Mouse (Mus musculus): ENCODE data around the gene Cubn. TPM values are rescaled to one million over a fixed set of nuclear protein-coding genes. Genes with fewer than 3 reads are reported as not detected.

Gene Cubn
- total RNA-seq, 2 experiments from 2014 or later: 0.22 to 0.32 TPM

- peak; percentile 93 to 95 for DNase-seq (ENCODE audit: low spot score in 2 of 2)
- intact Hi-C loops (cut with DNase I): loop anchor here (10.0 kb wide), 2 partner anchors 783 to 1023 kb away; partner anchors contain the start of gene Hacd1
These were observed 220.3 kb downstream of the Cubn start, which contains the start of gene Rsu1 for GRCm38 (mm10) chr2:13271165-13271957. Gene Rsu1, minus strand, starts transcription at chr2:13271415.

GRCm38 (mm10) chr2:13270736-13271135 lies 220.9 kb downstream of the Cubn start:
- DNase-seq (ENCODE audit: low spot score in 2 of 2): no peak
- intact Hi-C loops (cut with DNase I): loop anchor here (10.0 kb wide), 2 partner anchors 784 to 1024 kb away; partner anchors contain the start of gene Hacd1

- DNase-seq (ENCODE audit: low spot score in 2 of 2): peak in 1 of 2 experiments; percentile 1
- intact Hi-C loops (cut with DNase I): no loop called here
These were observed 222.8 kb downstream of the Cubn start for GRCm38 (mm10) chr2:13268681-13269293.

DNA sequence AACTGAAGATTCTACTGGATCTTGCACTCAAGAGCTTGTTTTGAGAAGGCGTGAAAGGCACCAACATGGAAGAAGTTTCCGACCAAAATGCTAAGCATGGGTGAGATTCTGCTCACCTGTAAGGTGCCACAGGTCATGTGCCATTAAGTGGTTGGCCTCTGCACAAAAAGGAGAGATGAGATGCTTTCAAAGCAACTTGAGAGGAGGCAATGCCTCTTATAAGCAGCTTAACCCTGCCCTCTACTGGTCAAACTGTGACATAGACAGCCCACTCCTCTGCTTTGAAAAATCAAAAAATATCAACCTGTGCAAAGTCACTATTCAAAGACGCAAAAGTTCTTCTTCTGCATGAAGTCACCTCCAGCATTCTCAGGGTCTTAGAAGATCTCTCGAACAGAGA lies 226.7 kb downstream of the Cubn start:
- DNase-seq (ENCODE audit: low spot score in 2 of 2): no peak
- intact Hi-C loops (cut with DNase I): loop anchor here (5.0 kb wide), 1 partner anchor 828 kb away; no protein-coding TSS in a partner anchor

DNA sequence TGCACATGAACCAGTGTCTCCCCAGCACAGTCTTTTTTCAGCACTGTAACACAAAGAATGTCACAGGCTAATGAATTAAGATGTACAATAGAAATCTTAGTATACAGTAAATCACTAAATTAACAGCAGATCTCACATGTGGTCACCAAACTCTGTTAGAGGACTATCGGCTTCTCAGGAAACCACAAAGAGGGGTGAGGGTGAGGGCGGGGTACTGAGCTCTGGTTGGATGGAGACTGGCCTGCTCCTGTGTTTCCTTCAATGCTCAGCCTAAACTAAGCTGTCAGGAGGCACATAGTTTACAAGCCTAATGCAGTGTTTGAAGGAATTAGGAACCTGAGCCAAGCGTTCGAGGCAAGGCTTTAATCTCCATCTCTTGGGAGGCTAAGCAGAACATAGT lies 228.5 kb downstream of the Cubn start:
- intact Hi-C loops (cut with DNase I): loop anchor here (5.0 kb wide), 1 partner anchor 826 kb away; no protein-coding TSS in a partner anchor
- no peak for DNase-seq (ENCODE audit: low spot score in 2 of 2)

GRCm38 (mm10) chr2:13258606-13259005 lies 233.0 kb downstream of the Cubn start:
- no peak for DNase-seq (ENCODE audit: low spot score in 2 of 2)
- intact Hi-C loops (cut with DNase I): no loop called here

GRCm38 (mm10) chr2:13240711-13241110 lies 250.9 kb downstream of the Cubn start:
- DNase-seq (ENCODE audit: low spot score in 2 of 2): no peak
- intact Hi-C loops (cut with DNase I): no loop called here

GRCm38 (mm10) chr2:13237140-13237901 lies 254.3 kb downstream of the Cubn start:
- intact Hi-C loops (cut with DNase I): loop anchor here (2.0 to 5.0 kb wide), 3 partner anchors 225 to 800 kb away; partner anchors contain the start of gene C1ql3
- DNase-seq (ENCODE audit: low spot score in 2 of 2): peak; percentile 28 to 37

GRCm38 (mm10) chr2:13235696-13236095 lies 255.9 kb downstream of the Cubn start:
- intact Hi-C loops (cut with DNase I): loop anchor here (2.0 to 5.0 kb wide), 3 partner anchors 223 to 798 kb away; partner anchors contain the start of gene C1ql3
- no peak for DNase-seq (ENCODE audit: low spot score in 2 of 2)

DNA sequence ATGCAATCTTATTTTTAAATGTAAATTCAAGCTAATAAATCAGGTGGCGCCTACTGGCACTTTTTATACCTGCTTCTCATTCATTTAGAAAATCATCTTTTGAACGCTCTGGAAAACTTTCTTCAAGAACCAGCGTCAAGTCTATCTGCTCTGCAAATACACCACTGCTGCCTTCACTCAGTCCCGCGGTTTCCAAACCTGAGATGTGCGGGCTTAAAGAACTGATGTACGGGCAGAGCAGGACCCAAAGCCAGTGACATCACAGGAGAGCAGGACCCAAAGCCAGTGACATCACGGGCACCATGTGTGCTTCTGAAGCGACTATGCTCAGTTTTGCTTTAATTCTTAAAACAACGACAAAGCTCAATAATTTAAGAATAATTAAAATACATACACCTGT lies 256.8 kb downstream of the Cubn start:
- no peak for DNase-seq (ENCODE audit: low spot score in 2 of 2)
- intact Hi-C loops (cut with DNase I): loop anchor here (5.0 kb wide), 2 partner anchors 222 to 797 kb away; partner anchors contain the start of gene C1ql3

- no peak for DNase-seq (ENCODE audit: low spot score in 2 of 2)
- intact Hi-C loops (cut with DNase I): no loop called here
These were observed 257.7 kb downstream of the Cubn start for GRCm38 (mm10) chr2:13233902-13234301.

- no peak for DNase-seq (ENCODE audit: low spot score in 2 of 2)
- intact Hi-C loops (cut with DNase I): no loop called here
These were observed 258.3 kb downstream of the Cubn start for GRCm38 (mm10) chr2:13233254-13233835.

GRCm38 (mm10) chr2:13232305-13232704 lies 259.3 kb downstream of the Cubn start:
- DNase-seq (ENCODE audit: low spot score in 2 of 2): no peak
- intact Hi-C loops (cut with DNase I): no loop called here

DNA sequence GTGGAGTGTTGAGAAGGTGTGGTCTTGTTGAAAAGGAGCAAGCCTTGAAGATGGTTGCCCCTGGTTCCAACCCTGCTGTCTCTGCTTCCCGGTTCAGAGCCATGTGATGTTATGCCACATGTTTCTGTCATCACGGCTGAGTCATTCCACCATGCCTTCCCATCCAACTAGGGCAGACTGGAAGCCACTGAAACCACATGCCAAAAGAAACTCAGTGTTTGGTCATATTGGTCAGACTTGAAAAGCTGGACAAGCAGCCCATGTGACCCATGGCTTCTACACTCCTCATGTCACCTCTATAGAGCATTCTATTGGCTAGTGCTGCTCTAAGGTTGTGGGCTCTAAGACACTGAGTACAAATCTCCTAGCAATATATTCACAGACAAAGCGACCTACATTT lies 261.9 kb downstream of the Cubn start:
- DNase-seq (ENCODE audit: low spot score in 2 of 2): no peak
- intact Hi-C loops (cut with DNase I): no loop called here

Other genes with a start within 250 kb of the Cubn start
- gene Rsu1, start 220.4 kb downstream of the Cubn start, total RNA-seq (2021): 10 to 100 TPM; 29.8 to 33.3 TPM
- gene Trdmt1, start 52.9 kb upstream of the Cubn start, total RNA-seq (2021): 1 to 10 TPM; 4.6 to 7.9 TPM
- gene Vim, start 82.1 kb upstream of the Cubn start, total RNA-seq (2021): 10 to 100 TPM; 55.9 to 57.9 TPM